Mouse (Mus musculus) cerebellum, postnatal 10 days (tissue): ENCODE results near the gene Nol6.
A peak's percentile ranks its signal among the peaks of the same experiment; 100 is the strongest.

ENCODE experiments used
- DNase-seq, 2 experiments: peaks; one replicate each; pipeline ENCODE4 v3.0.0; 2021; ENCODE audit warnings: mixed read lengths in 2 of 2

Nol6 gene

DNA sequence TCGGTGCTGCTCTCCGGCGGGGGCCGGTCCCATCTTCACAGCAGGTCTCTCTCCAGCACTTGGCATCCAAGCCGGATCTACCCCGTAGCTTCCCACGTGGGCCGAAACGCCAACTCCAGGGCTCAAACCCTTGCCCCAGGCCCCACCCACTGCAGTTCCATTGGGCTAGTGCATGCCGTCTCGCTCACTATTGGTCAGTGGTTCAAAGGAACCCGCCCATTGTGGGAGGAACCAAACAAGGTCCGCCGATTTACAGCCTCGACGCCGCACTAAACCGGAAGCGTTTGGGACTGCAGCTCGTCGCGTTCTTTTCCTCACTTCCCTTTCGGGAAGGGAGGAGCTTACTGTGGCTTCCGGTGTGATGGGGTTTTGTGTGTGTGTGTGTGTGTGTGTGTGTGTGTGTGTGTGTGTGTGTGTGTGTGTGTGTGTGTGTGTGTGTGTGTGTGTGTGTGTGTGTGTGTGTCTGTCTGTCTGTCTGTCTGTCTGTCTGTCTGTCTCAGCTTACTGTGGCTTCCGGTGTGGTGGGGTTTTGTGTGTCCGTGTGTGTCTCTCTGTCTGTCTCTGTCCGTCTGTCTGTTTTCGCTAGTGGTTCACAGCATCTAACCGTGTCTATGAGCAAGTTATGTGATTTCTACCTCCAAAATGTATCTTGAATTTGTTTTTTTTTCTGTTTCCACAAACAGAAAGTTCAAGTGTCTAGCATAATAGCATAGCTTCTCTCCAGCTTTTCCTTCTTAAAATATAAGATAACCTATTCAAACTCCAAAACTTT is at the start of gene Nol6:
Nol6 (minus strand) TSS at position 276 of the 772 bp plus-strand sequence.
- peak; percentile 98 to 99 for DNase-seq

DNA sequence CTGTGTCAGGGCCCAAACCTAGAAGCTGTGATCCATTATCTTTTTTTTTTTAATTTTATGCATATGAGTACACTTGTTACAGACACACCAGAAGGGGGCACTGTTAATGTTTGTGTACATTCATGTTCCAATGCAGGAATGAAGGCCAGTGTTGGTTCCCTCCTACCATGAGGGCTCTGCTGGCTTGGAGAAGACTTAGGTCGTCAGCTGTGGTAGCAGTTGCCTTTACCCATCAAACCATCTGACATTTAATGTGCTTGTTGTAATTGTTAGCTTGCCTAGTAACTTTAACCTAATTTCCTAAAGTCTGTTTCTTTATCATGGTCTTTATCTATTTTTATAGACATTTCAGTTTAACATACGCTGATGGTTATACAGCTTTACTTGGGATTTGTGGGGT is 46.7 kb upstream of the Nol6 start:
- no peak for DNase-seq

DNA sequence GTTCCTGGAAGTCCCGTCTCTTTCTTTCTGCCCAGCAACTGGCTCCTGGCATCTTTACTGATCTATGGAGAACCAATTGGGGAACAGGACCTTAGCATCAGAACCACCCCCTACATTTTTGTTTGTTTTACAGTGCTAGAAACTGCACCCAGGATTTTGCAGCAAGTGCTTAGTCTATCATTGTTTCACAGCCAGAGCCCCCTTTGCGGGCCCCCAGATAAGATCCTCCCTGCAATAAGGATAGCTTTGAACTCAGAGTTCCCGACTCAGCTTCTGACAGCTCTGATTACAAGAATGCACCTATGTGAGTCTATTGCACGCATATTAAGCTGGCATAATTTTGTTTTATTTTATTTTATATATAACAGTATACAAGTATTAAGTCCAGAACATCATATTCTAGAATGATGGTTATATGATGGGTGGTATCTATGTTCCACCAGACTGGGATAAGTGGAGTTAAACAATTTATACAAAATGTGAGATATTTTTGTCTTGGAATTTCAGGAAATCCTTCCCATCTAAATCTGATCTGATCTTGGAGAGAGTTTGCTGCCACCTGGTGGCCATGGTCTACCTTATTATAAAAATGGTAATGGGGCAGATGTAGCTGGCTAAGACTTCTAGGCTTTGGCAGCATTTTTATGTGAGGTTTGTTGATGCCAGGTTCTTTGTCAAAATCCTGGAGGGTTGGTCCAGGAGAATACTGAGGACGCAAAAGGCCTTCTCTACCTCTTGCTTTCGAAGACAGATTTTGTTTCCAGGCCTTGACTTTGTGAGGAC is 41.6 kb upstream of the Nol6 start:
- DNase-seq, result peak; percentile 96 to 97

DNA sequence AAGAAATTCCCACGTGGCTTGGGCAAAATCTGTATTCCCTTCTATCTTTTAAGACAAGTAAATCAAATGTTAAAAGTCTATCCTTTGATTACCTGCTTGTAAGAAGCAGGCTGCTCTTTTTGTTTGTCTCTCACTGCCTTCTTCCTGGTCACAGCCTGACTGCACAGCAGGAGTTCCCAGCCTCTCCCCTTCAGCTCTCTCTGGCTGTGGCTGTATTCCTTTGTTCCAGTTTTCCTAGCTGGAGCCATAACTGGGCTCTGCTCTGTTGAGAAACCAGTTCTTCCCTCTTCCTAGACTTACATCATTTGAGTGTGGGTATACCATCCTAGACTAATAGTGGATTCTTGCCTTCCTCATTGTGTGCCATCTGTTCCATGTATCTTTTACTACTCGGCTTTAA is 40.7 kb upstream of the Nol6 start:
- peak; percentile 66 to 67 for DNase-seq

DNA sequence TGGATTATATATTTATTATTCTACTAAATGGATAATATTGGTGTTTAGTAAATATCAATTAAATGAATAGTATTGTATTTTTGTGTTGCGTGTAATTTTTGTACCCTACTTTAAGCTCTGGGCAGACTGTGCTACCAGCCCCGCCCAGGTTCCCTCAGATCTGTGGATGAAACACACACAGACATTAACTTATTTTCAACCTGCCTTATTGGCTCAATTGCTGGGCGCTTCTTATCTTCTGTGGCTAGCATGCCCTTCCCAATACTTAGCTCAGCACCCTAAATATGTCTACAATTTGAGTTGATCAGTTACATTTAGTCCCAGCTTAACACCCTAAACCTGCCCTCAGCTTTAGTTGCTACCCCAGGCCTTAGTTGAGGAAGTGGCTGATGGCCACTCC is 37.0 kb upstream of the Nol6 start:
- DNase-seq, result no peak

DNA sequence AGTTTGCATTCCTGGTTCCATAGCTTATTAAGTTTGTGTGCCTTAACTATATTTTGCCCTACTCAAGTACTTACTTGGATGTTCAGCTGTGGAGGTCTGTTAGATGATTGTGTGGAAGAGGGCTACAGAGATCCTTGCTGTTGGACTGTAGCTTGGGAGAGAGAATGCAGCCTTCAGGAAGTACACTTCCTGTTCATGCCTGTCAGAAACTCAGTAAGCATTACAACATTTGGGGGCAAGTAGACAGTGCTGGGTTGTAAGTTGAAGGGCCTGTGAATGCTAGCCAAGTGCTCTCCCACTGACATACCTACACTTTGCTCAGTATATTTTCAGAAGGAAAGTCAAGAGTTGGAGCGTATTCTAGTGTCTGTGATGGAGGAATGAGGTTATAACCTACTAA is 34.0 kb upstream of the Nol6 start:
- no peak for DNase-seq

DNA sequence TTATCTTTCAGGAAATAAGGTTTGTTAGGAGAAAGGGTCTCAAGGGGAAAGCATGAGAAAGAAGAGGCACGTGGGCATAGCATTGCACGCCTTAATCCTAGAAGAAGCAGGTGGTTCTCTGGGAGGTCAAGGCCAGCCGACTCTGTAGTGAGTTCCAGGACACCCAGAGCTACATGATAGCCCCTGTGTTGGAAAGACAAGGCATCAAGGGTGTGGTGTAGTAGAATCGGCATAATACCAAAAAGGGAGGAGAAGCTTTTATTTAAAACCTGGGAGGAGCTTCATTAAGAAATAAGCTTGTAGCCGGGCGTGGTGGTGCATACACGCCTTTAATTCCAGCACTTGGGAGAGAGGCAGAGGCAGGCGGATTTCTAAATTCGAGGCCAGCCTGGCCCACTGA is 32.7 kb upstream of the Nol6 start:
- no peak for DNase-seq

DNA sequence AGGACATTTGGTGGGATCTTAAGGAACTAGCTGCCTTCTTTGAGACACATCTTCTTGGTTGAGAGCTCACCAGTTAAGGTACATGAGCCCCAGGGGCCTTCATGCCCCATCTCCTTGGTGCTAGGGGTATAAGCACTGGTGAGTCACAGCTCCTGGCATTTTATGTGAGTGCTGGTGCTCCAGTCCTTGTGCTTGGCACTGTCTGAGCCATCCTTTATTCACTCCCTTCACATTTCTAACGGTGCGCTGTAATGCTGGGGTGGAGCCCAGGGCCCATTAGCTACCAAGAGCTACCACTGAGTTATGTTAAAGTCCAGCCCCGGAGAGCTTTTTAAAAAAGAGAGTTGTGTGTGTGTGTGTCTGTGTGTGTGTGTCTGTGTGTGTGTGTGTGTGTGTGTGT is 28.9 kb upstream of the Nol6 start:
- DNase-seq, result no peak

DNA sequence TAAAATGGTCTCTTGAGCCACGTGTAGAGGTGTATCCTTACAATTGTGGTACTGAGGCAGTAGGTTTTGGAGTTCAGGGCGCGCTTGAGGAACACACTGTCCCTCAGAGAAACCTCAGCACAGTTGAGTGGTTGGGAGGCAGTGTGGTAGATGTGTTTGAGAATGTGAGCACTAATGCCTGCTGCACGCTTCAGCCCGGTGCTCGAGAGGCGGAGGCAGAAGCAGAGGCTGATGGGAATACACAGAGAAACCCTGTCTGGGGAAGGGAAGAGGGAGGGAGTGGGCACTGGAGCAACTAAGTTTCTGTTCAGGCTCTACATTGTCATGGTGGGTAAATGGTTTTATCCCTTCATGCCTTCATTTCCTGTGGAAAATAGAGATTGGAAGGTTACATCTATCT is 26.9 kb upstream of the Nol6 start:
- DNase-seq, result no peak

DNA sequence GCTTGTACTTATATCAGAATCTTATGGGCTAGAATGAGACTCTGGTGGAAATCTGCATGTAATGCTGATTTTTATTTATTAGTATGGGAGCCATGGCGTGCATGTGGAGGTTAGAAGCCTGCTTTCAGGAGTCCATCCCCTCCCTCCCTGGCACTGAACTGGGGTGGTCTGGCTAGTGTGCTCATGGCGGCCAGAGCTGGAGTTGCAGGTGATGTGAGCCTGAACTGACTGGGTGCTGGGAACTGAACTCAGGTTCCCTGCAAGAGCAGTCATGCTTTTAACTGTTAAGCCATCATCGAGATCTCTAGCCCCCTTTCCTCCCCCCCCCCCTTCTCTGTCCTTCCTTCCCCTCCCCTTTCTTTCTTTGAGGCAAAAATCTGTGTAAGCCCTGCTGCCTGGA is 25.6 kb upstream of the Nol6 start:
- DNase-seq, result no peak

DNA sequence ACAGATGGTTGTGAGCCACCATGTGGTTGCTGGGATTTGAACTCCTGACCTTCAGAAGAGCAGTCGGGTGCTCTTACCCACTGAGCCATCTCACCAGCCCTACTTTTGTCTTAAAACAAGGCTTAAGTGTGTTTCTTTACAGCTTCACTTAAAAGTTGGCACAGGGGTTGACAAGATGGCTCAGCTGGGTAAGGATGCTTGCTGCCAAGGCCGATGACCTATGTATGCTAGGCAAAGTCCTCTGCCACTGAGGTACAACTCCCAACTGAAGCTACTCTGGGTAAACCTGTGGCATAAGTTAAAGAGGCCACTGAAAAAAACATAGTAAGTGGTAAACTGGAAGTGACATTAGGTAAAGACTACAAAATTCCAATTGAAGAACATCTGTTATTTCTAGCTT is 18.3 kb upstream of the Nol6 start:
- no peak for DNase-seq

DNA sequence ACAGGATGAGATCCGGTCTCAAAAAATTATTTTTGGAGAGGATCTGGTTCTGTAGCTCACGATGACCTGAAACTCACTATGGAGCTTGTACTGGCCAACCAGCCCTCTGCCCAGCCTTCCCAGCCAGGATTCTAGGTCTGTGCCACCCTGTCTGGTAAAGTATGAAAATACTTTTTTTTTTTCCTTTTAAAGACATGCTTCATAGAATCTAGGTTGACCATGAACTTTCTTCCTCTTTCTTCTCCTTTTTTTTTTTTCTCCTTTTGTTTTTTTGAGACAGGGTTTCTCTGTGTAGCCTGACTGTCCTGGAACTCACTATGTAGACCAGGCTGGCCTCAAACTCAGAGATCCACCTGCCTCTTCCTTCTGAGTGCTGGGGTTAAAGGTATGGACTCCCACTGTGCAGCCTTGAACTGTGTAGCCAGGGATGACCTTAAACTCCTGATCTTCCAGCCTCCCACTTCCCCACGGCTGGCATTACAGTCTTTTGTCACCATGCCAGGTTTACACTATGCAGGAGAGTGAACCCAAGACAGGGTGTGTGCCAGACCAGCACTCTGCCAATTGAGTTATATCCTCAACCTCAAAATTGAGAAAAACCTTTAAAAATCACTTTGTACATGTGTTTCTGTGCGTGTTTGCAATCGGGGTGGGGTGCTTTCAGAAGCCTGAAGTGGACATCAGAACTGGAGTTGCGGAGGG is 16.1 kb upstream of the Nol6 start:
- peak; percentile 28 to 31 for DNase-seq

DNA sequence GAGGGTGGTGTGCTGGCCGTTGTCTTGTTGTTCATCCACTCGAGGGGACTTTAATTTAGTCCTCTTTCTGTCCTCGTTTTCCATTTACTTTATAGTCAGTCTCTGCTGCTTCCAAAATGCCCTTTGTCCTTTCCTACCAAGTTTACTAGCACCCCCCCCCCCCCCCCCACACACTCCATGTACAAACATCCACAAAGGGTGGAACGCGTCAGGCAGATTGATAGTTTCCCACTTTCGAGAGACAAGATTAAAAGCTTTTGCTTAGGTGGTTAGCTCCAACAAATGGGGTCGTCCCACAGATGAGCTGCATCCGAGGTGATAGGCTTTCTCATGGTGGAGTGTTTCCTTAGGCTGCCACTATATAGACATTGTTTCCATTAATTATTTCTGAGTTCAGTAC is 12.6 kb upstream of the Nol6 start:
- no peak for DNase-seq

DNA sequence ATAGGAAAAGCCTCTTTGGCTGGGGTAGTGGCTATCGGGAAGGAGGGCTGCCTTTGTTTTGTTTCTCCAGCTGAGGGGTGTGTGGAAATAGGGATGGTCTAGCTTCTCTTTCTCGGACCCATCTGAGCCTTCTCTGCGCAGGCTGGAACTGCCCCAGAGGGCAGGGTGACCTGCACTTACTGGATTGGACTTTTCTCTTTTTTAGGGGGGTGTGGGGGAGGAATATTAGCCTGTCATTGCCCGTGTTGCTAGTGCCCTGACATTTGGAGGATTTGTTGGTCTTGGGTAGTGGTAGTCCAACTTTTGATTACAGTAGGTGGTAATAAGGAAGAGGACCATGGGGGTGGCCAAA is 12.2 kb upstream of the Nol6 start:
- DNase-seq, result peak in 1 of 2 experiments; percentile 72

DNA sequence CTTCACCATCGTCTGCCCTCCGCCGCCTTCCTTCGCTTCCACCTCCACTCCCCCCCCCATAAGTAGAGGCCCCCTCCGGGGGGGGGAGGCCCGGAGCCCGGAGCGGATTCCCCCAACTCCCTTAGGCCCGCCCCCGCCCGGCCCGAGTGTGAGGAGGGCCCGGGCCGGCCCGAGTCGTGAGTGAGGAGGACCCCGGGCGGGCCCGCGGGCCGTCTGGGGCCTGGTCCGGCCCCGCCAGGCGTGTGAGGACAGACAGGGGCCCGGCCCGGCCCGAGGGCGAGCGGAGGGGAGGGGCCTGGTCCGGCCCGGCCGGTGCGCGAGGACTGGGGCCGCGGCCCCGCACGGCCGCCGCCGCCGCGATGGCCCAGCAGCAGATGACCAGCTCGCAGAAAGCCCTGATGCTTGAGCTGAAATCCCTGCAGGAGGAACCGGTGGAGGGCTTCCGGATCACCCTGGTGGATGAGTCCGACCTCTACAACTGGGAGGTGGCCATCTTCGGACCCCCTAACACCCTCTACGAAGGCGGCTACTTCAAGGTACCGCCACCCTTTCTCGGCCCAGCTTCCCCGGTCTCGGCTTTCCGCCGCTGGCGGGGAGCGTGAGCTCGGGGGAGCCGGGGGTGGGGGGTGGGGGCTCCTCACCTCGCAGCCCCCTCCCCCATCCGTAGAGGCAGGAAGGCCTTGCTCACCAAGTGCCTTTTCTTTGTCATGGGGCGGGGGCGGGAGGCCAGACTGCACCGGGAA is 11.6 kb upstream of the Nol6 start, which contains the start of gene Ube2r2:
Ube2r2 (plus strand) TSS at position 33 of the 743 bp plus-strand sequence.
- DNase-seq, result peak; percentile 73 to 79

DNA sequence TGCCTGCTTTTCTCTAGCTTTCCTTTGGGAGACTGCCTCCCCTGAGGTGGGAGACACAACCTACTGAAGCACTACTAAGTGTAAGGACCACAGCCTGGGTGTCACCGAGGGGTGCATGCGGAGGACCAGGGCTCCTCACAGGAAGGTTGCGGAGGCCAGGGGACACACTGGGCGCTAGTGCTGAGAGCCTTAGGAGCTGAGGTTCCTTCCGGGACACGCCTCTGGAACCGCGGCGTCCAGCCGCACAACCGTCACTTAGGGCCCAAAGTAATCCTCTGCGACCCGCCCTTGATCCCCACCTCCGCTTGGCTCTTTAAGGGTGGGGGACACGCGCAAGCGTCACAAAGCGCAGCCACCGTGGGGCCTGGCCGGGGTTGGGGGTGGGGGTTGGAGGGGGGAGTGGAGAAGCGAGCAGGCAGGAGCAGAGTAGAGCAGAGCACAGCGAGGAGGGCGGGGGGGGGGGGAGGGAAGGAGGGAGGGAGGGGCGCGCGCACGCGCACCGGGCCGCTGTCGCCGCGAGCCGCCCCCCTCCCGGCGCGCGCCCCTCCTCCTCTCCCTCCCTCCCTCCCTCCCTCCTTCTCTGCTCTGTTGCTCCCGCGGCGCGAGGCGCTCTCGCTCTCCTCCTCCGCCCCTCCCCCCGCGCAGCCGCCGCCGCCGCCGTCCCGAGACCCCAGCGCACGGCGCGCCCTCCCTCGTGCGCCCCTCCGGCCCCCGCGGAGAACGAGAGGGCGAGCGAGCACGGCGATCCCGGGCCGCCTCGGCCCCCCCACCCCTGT is 10.9 kb upstream of the Nol6 start:
- peak; percentile 91 to 95 for DNase-seq

DNA sequence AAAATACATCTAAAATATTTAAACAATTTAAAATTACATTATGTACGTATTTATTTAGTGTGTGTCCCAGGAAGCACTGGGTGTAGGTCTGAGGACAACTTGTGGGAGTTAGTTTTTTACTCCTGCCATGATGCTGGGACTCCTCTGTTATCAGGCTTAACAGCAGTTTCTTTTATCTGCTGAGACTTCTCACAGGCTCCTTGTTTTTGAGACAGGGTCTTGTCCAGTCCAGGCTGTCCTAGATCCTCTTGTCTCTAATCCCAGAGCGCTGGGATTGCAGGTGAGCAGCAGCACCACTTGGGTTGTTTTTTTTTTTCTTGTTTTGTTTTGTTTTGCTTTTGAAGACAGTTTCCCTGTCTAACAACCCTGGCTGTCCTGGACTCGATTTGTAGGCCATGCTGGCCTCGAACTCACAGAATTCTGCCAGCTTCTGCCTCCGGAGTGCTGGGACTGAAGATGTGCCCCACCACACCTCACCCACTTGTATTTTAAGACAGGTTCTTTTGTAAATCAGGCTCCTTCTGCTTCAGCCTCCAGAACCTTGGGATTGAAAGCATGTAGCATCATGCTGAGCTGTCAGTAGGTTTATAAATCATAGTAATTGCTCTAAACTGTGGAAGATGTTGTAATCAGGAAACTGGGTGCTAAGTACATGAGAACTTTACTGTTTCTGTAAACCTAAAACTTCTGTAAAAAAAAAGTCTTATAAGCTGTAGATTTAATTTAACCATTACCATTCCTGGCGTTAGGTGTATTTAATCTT is 9.5 kb upstream of the Nol6 start:
- DNase-seq, result no peak

DNA sequence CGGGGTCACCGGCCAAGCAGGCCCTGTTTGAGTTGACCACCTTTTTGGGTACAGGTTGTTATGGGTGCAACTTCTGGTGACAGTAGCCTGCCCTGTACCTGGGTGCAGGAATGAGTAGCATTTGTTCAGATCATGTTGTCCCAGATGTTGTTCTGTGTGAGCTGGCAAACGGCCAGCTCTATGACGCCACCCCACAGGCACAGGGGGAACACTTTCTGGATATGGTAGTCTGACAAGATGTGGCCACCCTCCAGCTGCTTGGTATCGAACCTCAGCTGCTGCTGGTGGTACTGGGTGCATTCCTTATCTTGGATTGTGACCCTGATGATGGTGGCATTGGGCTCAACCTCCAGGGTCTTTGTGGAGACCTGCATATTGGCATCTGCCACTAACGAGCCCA is 8.2 kb upstream of the Nol6 start:
- DNase-seq, result no peak

DNA sequence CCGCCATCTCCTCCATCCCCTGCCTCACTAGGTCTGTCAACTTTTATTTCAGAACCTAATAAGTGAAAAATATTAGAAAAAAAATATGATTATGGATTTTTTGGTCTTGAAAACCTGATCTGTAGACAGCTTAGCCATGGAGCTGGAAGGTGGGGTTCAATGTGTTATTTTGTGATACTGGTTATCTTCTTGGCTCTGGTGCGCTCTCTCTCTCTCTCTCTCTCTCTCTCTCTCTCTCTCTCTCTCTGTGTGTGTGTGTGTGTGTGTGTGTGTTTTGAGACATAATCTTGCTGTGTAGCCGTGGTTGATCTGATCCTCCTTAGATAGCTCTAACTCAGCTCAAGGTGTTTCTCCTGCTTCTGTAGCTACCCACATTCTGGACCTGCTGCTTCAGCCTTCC is 5.6 kb upstream of the Nol6 start:
- DNase-seq, result no peak

DNA sequence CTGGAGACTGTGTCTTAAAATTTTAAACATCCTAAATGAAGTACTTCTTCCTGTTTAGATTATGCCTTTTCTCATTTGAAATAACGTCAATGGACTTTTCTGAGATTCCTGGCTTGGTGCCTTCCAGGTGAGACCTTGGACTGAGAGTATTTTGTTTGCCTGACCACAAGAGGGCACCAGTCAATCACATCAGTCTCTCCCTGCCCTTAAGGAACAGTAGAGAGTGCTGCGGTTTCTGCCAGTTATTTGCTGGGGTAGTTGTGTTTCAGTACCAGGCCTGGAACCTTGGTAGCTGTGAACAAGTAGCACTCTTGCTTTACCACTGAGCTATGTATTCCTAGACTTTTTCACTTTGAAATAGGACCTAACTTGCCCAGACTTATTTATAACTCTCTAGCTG is 5.2 kb upstream of the Nol6 start:
- peak; percentile 80 to 83 for DNase-seq

DNA sequence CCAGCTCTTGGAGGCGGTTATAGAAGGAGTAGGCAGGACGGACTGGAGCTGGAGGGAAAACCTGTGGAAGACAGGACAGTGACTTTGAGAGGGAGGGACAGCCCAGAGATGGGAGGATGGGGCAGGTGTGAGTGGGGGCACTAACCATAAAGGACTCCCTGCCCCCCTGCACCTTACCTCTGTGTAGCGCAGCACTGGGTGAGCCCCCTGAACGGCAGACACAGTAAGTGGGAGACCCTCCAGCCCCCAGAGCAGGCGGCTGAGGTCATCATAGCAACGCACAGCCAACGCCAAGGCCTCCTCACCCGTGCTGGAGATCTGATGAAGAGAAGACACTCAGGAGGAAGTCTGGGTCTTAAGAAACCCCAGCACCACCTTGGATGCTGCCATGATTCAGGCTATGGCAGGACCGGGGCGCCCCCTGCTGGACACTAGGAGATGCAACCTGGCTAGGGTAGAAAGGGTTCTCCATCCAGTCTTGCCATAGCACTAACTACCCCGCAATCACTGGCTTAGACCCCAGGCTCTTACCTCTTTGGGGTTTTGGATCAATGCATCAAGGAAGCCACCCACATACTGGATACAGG is 5.5 kb downstream of the Nol6 start:
- peak; percentile 81 to 84 for DNase-seq
